Comparison of ENCODE assay signal across 8 mouse cellular contexts in genomic region chr10:99270406-99270805, GRCm38 (mm10). TPM values are rescaled to one million over a fixed set of nuclear protein-coding genes. Genes with fewer than 3 reads are reported as not detected.
DNase-seq lines count a peak whose midpoint lies in the region; ATAC-seq lines count a peak whose summit lies in the region.

No protein-coding gene starts in this region.

- H3K9ac ChIP-seq in lung, embryonic 15.5 days: no peak overlapping the region
- no peak overlapping the region for H3K9ac ChIP-seq in midbrain, embryonic 13.5 days (replicated peaks)

- intact Hi-C loops in gastrocnemius, postnatal 36 days (cut with DNase I): no loop called here

- H3K27me3 ChIP-seq in lung, embryonic 15.5 days: no peaks in the 10 kb centered on the region
- H3K27me3 ChIP-seq in midbrain, embryonic 13.5 days: peaks cover 28% of the 10 kb centered on the region

- 17% methylated on average over 10 of the region's 10 CpGs for WGBS in lung, embryonic 15.5 days
- 58% methylated on average over 10 of the region's 10 CpGs for WGBS in midbrain, embryonic 13.5 days

- no peaks in the 10 kb centered on the region; the same call in 1 of the 2 replicates for H3K36me3 ChIP-seq in lung, embryonic 15.5 days
- no peaks in the 10 kb centered on the region for H3K36me3 ChIP-seq in midbrain, embryonic 13.5 days

- peaks cover 54% of the 10 kb centered on the region for H3K4me1 ChIP-seq in lung, embryonic 15.5 days
- H3K4me1 ChIP-seq in midbrain, embryonic 13.5 days (replicated peaks): peaks cover 32% of the 10 kb centered on the region

- peak; percentile 75 for ATAC-seq in lung, embryonic 15.5 days (ENCODE audit: borderline replicate concordance, extremely low read depth, low FRiP score, low TSS enrichment)
- ATAC-seq in midbrain, embryonic 13.5 days: no peak

- no peak overlapping the region for H3K4me3 ChIP-seq in lung, embryonic 15.5 days
- no peak overlapping the region for H3K4me3 ChIP-seq in midbrain, embryonic 13.5 days (replicated peaks)

- peak; percentile 38 for DNase-seq in ovary, postnatal 36 days (ENCODE audit: low spot score)
- DNase-seq in ovary, postnatal 14 days (ENCODE audit: low spot score): no peak
- peak; percentile 34 to 38 for DNase-seq in gastrocnemius, postnatal 36 days
- peak; percentile 75 for DNase-seq in kidney, adult 9 months
- no peak for DNase-seq in thymus, postnatal 14 days
- no peak for DNase-seq in layer of hippocampus, adult 9-10 months (ENCODE audit: low spot score)

- H3K9me3 ChIP-seq in lung, embryonic 15.5 days: no peaks in the 10 kb centered on the region
- no peaks in the 10 kb centered on the region for H3K9me3 ChIP-seq in midbrain, embryonic 13.5 days

- H3K4me2 ChIP-seq in lung, embryonic 15.5 days: no peak overlapping the region
- no peak overlapping the region for H3K4me2 ChIP-seq in midbrain, embryonic 13.5 days (replicated peaks)

- peak overlapping the region; percentile 43 for H3K27ac ChIP-seq in lung, embryonic 15.5 days
- H3K27ac ChIP-seq in midbrain, embryonic 13.5 days: no peak overlapping the region

RNA-seq across cellular contexts. Expression of gene Dusp6, which starts 7.4 kb away (rescaled TPM):
- total RNA-seq in gastrocnemius, postnatal 36 days (2021): 10 to 100 TPM; 16.4 to 17.4 TPM
- 72.1 and 73.6 TPM in 2 replicates for polyA plus RNA-seq in lung, embryonic 15.5 days (2015; fragmentation: Nextera tagmentation; extraction: Ambion mirVana)
- 21.8 and 26.5 TPM in 2 replicates for polyA plus RNA-seq in midbrain, embryonic 13.5 days (2015; fragmentation: Nextera tagmentation; extraction: Ambion mirVana)

Comparison
In these comparisons a context has a peak if more than half of its experiments do, and no peak if none do; other contexts are left out.
1. DNase-seq: peak in ovary, postnatal 36 days (single experiment), gastrocnemius, postnatal 36 days (2 of 2) and kidney, adult 9 months (single experiment); none in ovary, postnatal 14 days (single experiment), thymus, postnatal 14 days (single experiment) and layer of hippocampus, adult 9-10 months (single experiment).